In genomic region chr5:115565403-115565802, GRCm38 (mm10) we compare ENCODE assay signal across 8 mouse cellular contexts. TPM values are rescaled to one million over a fixed set of nuclear protein-coding genes. Genes with fewer than 3 reads are reported as not detected.
DNase-seq lines count a peak whose midpoint lies in the region; ATAC-seq and TF ChIP-seq lines count a peak whose summit lies in the region.

No protein-coding gene starts in this region.

- peaks cover 14% of the 10 kb centered on the region for H3K4me1 ChIP-seq in heart, postnatal 0 days (ENCODE audit: control insufficient read depth, insufficient read depth)
- peaks cover 48% of the 10 kb centered on the region for H3K4me1 ChIP-seq in G1E (ENCODE audit: insufficient read depth, low read depth, low read length)
- H3K4me1 ChIP-seq in forebrain, embryonic 14.5 days (ENCODE audit: control insufficient read depth, insufficient read depth, low read length): peaks cover 12% of the 10 kb centered on the region
- peaks cover 37% of the 10 kb centered on the region for H3K4me1 ChIP-seq in liver, postnatal 0 days (ENCODE audit: insufficient read depth)

- no peak for TF ChIP-seq CTCF in heart, postnatal 0 days (IDR thresholded peaks at IDR 0.05; ENCODE audit: low read depth)
- no peak for TF ChIP-seq CTCF in G1E (IDR thresholded peaks at IDR 0.05; ENCODE audit: low read depth, low read length)
- no peak for TF ChIP-seq CTCF in liver, postnatal 0 days (IDR thresholded peaks at IDR 0.05; ENCODE audit: low read depth)

- H3K27me3 ChIP-seq in heart, postnatal 0 days (ENCODE audit: control insufficient read depth, insufficient read depth, low read length): no peaks in the 10 kb centered on the region
- no peaks in the 10 kb centered on the region for H3K27me3 ChIP-seq in G1E (ENCODE audit: insufficient read depth, low read length)
- H3K27me3 ChIP-seq in forebrain, embryonic 14.5 days (replicated peaks; ENCODE audit: control insufficient read depth, insufficient read depth, low read length): no peaks in the 10 kb centered on the region
- no peaks in the 10 kb centered on the region for H3K27me3 ChIP-seq in liver, postnatal 0 days (ENCODE audit: insufficient read depth, low read length)

- H3K4me2 ChIP-seq in heart, postnatal 0 days (ENCODE audit: low read depth, low read length): peak overlapping the region; percentile 88
- peak overlapping the region; percentile 76 for H3K4me2 ChIP-seq in forebrain, embryonic 14.5 days (ENCODE audit: low read length)
- peak overlapping the region; percentile 96 for H3K4me2 ChIP-seq in liver, postnatal 0 days (ENCODE audit: low read depth, low read length)

- ATAC-seq in heart, postnatal 0 days (ENCODE audit: insufficient read depth, low read depth): peak; percentile 24; the same call in 1 of the 2 replicates
- no peak for ATAC-seq in G1E (ENCODE audit: extremely low read depth, insufficient number of reproducible peaks, low FRiP score, poor library complexity, severe bottlenecking)
- ATAC-seq in forebrain, embryonic 14.5 days: peak; percentile 54
- ATAC-seq in liver, postnatal 0 days: peak; percentile 24

- DNase-seq in heart, postnatal 0 days (ENCODE audit: low spot score): no peak
- DNase-seq in heart, adult 11 months: no peak
- DNase-seq in G1E (ENCODE audit: low spot score): no peak
- no peak for DNase-seq in forebrain, embryonic 14.5 days (ENCODE audit: low spot score)
- DNase-seq in liver, postnatal 0 days: no peak
- DNase-seq in cerebellum, adult 9-10 months: no peak
- DNase-seq in cerebellum, adult 9-11 months: no peak
- DNase-seq in cerebellum, postnatal 36 days: no peak

- H3K27ac ChIP-seq in heart, postnatal 0 days (ENCODE audit: low read depth): peak overlapping the region; percentile 55
- H3K27ac ChIP-seq in forebrain, embryonic 14.5 days (ENCODE audit: low read depth, low read length): peak overlapping the region; percentile 60
- H3K27ac ChIP-seq in liver, postnatal 0 days (ENCODE audit: low read depth): peak overlapping the region; percentile 70

- WGBS in heart, postnatal 0 days: 0% methylated on average over 37 of the region's 46 CpGs
- WGBS in forebrain, embryonic 14.5 days: under 1% methylated on average over 40 of the region's 46 CpGs
- WGBS in liver, postnatal 0 days (ENCODE audit: insufficient replicate concordance): under 1% methylated on average over 32 of the region's 46 CpGs

- peak overlapping the region; percentile 94 for H3K9ac ChIP-seq in heart, postnatal 0 days (replicated peaks; ENCODE audit: low read depth, low read length)
- H3K9ac ChIP-seq in forebrain, embryonic 14.5 days (ENCODE audit: low read length): peak overlapping the region; percentile 93
- H3K9ac ChIP-seq in liver, postnatal 0 days (replicated peaks): peak overlapping the region; percentile 95

- H3K36me3 ChIP-seq in heart, postnatal 0 days (replicated peaks; ENCODE audit: control insufficient read depth, insufficient read depth, low read length): peaks cover 35% of the 10 kb centered on the region
- peaks cover 75% of the 10 kb centered on the region for H3K36me3 ChIP-seq in G1E (replicated peaks)
- peaks cover 43% of the 10 kb centered on the region for H3K36me3 ChIP-seq in forebrain, embryonic 14.5 days (ENCODE audit: control insufficient read depth, insufficient read depth, low read length)
- H3K36me3 ChIP-seq in liver, postnatal 0 days (replicated peaks; ENCODE audit: insufficient read depth, low read length): peaks cover 38% of the 10 kb centered on the region

- H3K4me3 ChIP-seq in heart, postnatal 0 days (ENCODE audit: low read depth, low read length): peak overlapping the region; percentile 96
- H3K4me3 ChIP-seq in G1E (ENCODE audit: low read depth, low read length): peak overlapping the region; percentile 93
- H3K4me3 ChIP-seq in forebrain, embryonic 14.5 days (ENCODE audit: low read depth, low read length): peak overlapping the region; percentile 93
- peak overlapping the region; percentile 91 for H3K4me3 ChIP-seq in liver, postnatal 0 days (ENCODE audit: low read depth, low read length)

- H3K9me3 ChIP-seq in heart, postnatal 0 days (replicated peaks; ENCODE audit: control insufficient read depth, low read length): no peaks in the 10 kb centered on the region
- H3K9me3 ChIP-seq in G1E (replicated peaks): no peaks in the 10 kb centered on the region
- no peaks in the 10 kb centered on the region for H3K9me3 ChIP-seq in forebrain, embryonic 14.5 days (replicated peaks; ENCODE audit: control insufficient read depth, low read length)
- H3K9me3 ChIP-seq in liver, postnatal 0 days (ENCODE audit: low read length): no peaks in the 10 kb centered on the region

- no peak for TF ChIP-seq EP300 in heart, postnatal 0 days (IDR thresholded peaks at IDR 0.05; ENCODE audit: low read depth)
- no peak for TF ChIP-seq EP300 in liver, postnatal 0 days (IDR thresholded peaks at IDR 0.05; ENCODE audit: low read depth)

RNA-seq across cellular contexts. Expression of gene Gcn1l1, which starts 0.3 kb away (rescaled TPM):
- total RNA-seq in heart, postnatal 0 days (2014; rRNA removed; ENCODE audit: low replicate concordance): 38.3 and 42.8 TPM in 2 replicates
- 12.9 and 13.6 TPM in 2 replicates for polyA plus RNA-seq in heart, postnatal 0 days (2015; fragmentation: Nextera tagmentation; extraction: Ambion mirVana)
- total RNA-seq in G1E (2014; fragmentation: Nextera tagmentation) (78.5 and 96.0 TPM in 2 replicates), G1E (2017) (44.6 and 45.7 TPM in 2 replicates)
- polyA plus RNA-seq in G1E (2012): 137 and 158 TPM in 2 replicates
- polyA plus RNA-seq in forebrain, embryonic 14.5 days (2014; fragmentation: Nextera tagmentation; extraction: Ambion mirVana): 29.2 and 41.2 TPM in 2 replicates
- polyA plus RNA-seq in liver, postnatal 0 days (2015; fragmentation: Nextera tagmentation; extraction: Ambion mirVana): 7.7 and 10.3 TPM in 2 replicates

RNA-seq across cellular contexts. Expression of gene Rplp0, which starts 6.1 kb away (rescaled TPM):
- total RNA-seq in heart, postnatal 0 days (2014; rRNA removed; ENCODE audit: low replicate concordance): 2,397 and 2,522 TPM in 2 replicates
- polyA plus RNA-seq in heart, postnatal 0 days (2015; fragmentation: Nextera tagmentation; extraction: Ambion mirVana): 877 and 933 TPM in 2 replicates
- total RNA-seq in G1E (2014; fragmentation: Nextera tagmentation): 870 and 980 TPM in 2 replicates
- total RNA-seq in G1E (2017): 1,362 and 1,673 TPM in 2 replicates
- polyA plus RNA-seq in G1E (2012): 712 and 915 TPM in 2 replicates
- 1,112 and 1,434 TPM in 2 replicates for polyA plus RNA-seq in forebrain, embryonic 14.5 days (2014; fragmentation: Nextera tagmentation; extraction: Ambion mirVana)
- polyA plus RNA-seq in liver, postnatal 0 days (2015; fragmentation: Nextera tagmentation; extraction: Ambion mirVana): 793 and 822 TPM in 2 replicates

RNA-seq across cellular contexts. Expression of gene Pxn, which starts 58.9 kb away (rescaled TPM):
- 66.6 and 68.8 TPM in 2 replicates for total RNA-seq in heart, postnatal 0 days (2014; rRNA removed; ENCODE audit: low replicate concordance)
- 19.3 and 19.9 TPM in 2 replicates for polyA plus RNA-seq in heart, postnatal 0 days (2015; fragmentation: Nextera tagmentation; extraction: Ambion mirVana)
- total RNA-seq in G1E (2014; fragmentation: Nextera tagmentation): 17.8 and 25.8 TPM in 2 replicates
- 12.0 and 14.2 TPM in 2 replicates for total RNA-seq in G1E (2017)
- 62.9 and 63.3 TPM in 2 replicates for polyA plus RNA-seq in G1E (2012)
- polyA plus RNA-seq in forebrain, embryonic 14.5 days (2014; fragmentation: Nextera tagmentation; extraction: Ambion mirVana): 7.5 and 9.8 TPM in 2 replicates
- polyA plus RNA-seq in liver, postnatal 0 days (2015; fragmentation: Nextera tagmentation; extraction: Ambion mirVana): 14.9 and 16.3 TPM in 2 replicates
